In the genomic region with DNA sequence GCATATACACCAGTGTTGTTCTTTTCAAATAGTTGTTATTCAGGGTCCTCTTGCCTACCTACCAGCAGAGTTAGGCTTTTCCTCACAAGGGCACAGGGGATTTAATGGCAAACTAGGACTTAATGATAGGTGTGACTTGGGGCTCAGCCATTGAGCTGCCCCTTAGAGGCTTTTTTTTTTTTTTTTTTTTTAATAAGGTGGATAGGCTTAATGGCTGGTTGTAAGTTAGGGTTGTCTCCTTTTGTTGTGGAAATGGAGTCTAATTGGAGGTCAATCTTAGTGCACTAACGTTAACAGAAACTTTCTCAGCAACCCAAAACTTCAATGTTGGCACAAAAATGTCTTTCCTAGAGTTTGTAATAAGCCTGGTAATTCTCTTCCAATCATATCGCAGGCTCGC, we compare ENCODE assay signal across 11 mouse cellular contexts. TPM values are rescaled to one million over a fixed set of nuclear protein-coding genes. Genes with fewer than 3 reads are reported as not detected.
DNase-seq lines count a peak whose midpoint lies in the region; ATAC-seq and TF ChIP-seq lines count a peak whose summit lies in the region.
"Had no signal": no experiment of that assay in that cellular context is flagged by ENCODE, and none has a peak within 500 bp of the region (broad histone marks: within the 10 kb centered on the region; RNA-seq: fewer than 3 reads in every experiment).

No protein-coding gene starts in this region.

- TF ChIP-seq CTCF in MEL (IDR thresholded peaks at IDR 0.05 in 2 of 3, conservative IDR thresholded peaks at IDR 0.05 in 1 of 3; ENCODE audit: control insufficient read depth in 1 of 3, insufficient read depth in 1 of 3, low read depth in 2 of 3, low read length in 3 of 3, poor library complexity in 1 of 3, severe bottlenecking in 1 of 3): no peak

- TF ChIP-seq POLR2A in MEL (IDR thresholded peaks at IDR 0.05; ENCODE audit: control insufficient read depth in 1 of 2, insufficient read depth in 1 of 2, low read depth in 1 of 2, low read length in 2 of 2, poor library complexity in 1 of 2): no peak

- TF ChIP-seq EP300 in MEL (IDR thresholded peaks at IDR 0.05; ENCODE audit: low read depth in 1 of 2, low read length in 2 of 2): no peak

- H3K79me2 ChIP-seq in MEL (ENCODE audit: control insufficient read depth, insufficient read depth, low read length, poor library complexity): peaks cover 22% of the 10 kb centered on the region

- no peak overlapping the region for H3K9ac ChIP-seq in kidney, embryonic 14.5 days (ENCODE audit: low read depth, low read length)
- H3K9ac ChIP-seq in MEL (ENCODE audit: control insufficient read depth, low read depth, low read length, poor library complexity, severe bottlenecking): no peak overlapping the region; the same call in 1 of the 2 replicates
- H3K9ac ChIP-seq in forebrain, embryonic 15.5 days (replicated peaks): 0 out of 2 replicates have a peak overlapping the region, but pooled peaks have one; percentile 65

- H3K9me3 ChIP-seq in kidney, embryonic 14.5 days (ENCODE audit: control insufficient read depth, low read length): no peaks in the 10 kb centered on the region
- H3K9me3 ChIP-seq in MEL (replicated peaks; ENCODE audit: insufficient read depth, low read length): no peaks in the 10 kb centered on the region
- no peaks in the 10 kb centered on the region for H3K9me3 ChIP-seq in forebrain, embryonic 15.5 days
- H3K9me3 ChIP-seq in midbrain, embryonic 10.5 days (replicated peaks): no peaks in the 10 kb centered on the region
- H3K9me3 ChIP-seq: G1E had no signal

- ATAC-seq in kidney, embryonic 14.5 days (ENCODE audit: low FRiP score, low TSS enrichment): no peak
- ATAC-seq in forebrain, embryonic 15.5 days (replicated peaks): no peak
- ATAC-seq in cerebellum, adult (ENCODE audit: insufficient number of reproducible peaks, low FRiP score, low TSS enrichment): no peak

- H3K27me3 ChIP-seq in kidney, embryonic 14.5 days (ENCODE audit: control insufficient read depth, insufficient read depth, low read length): no peaks in the 10 kb centered on the region
- H3K27me3 ChIP-seq in MEL (ENCODE audit: control insufficient read depth in 1 of 2, insufficient read depth in 2 of 2, low read length in 2 of 2): no peaks in the 10 kb centered on the region
- H3K27me3 ChIP-seq in forebrain, embryonic 15.5 days: no peaks in the 10 kb centered on the region
- H3K27me3 ChIP-seq in midbrain, embryonic 10.5 days (ENCODE audit: low read depth, poor library complexity, severe bottlenecking): no peaks in the 10 kb centered on the region

- TF ChIP-seq RAD21 in MEL (IDR thresholded peaks at IDR 0.05; ENCODE audit: low read depth, low read length): no peak

- no peak overlapping the region for H3K27ac ChIP-seq in kidney, embryonic 14.5 days (ENCODE audit: low read depth, low read length)
- H3K27ac ChIP-seq in MEL (ENCODE audit: control insufficient read depth, low read depth, low read length): no peak overlapping the region
- H3K27ac ChIP-seq in forebrain, embryonic 15.5 days (replicated peaks): no peak overlapping the region
- peak overlapping the region; percentile 96; the same call in 1 of the 2 replicates for H3K27ac ChIP-seq in midbrain, embryonic 10.5 days (replicated peaks)

- H3K4me3 ChIP-seq in kidney, embryonic 14.5 days (ENCODE audit: low read length): peak overlapping the region; percentile 80; the same call in 1 of the 2 replicates
- H3K4me3 ChIP-seq in MEL (ENCODE audit: control insufficient read depth in 1 of 2, insufficient read depth in 1 of 2, low read depth in 2 of 2, low read length in 2 of 2): peak overlapping the region in 1 of 2 experiments; percentile 93; a peak in 2 of 4 replicates
- peak overlapping the region; percentile 89; the same call in 1 of the 2 replicates for H3K4me3 ChIP-seq in forebrain, embryonic 15.5 days
- peak overlapping the region; percentile 62; the same call in 1 of the 2 replicates for H3K4me3 ChIP-seq in midbrain, embryonic 10.5 days

- no peak overlapping the region for H3K4me2 ChIP-seq in kidney, embryonic 14.5 days (replicated peaks; ENCODE audit: low read depth, low read length)
- 0 out of 2 replicates have a peak overlapping the region, but pooled peaks have one; percentile 53 for H3K4me2 ChIP-seq in forebrain, embryonic 15.5 days (replicated peaks)

- 67% methylated on average over 3 of the region's 3 CpGs for WGBS in kidney, embryonic 14.5 days
- WGBS in forebrain, embryonic 15.5 days: 75% methylated on average over 3 of the region's 3 CpGs
- whole genome bisulfite sequencing in midbrain, embryonic 10.5 days: 85% methylated on average over 3 of the region's 3 CpGs

- H3K36me3 ChIP-seq in kidney, embryonic 14.5 days (ENCODE audit: control insufficient read depth, insufficient read depth, low read length): no peaks in the 10 kb centered on the region
- H3K36me3 ChIP-seq in MEL (ENCODE audit: control insufficient read depth in 1 of 2, insufficient read depth in 2 of 2, low read length in 2 of 2): peaks cover 0 to 19% of the 10 kb centered on the region in 2 experiments; a peak in 2 of 4 replicates
- no peaks in the 10 kb centered on the region for H3K36me3 ChIP-seq in forebrain, embryonic 15.5 days
- H3K36me3 ChIP-seq in midbrain, embryonic 10.5 days: peaks cover 7% of the 10 kb centered on the region

- DNase-seq in kidney, postnatal 25 days: no peak
- no peak for DNase-seq in MEL (ENCODE audit: low read depth, low spot score)
- DNase-seq in midbrain, embryonic 10.5 days (ENCODE audit: low spot score): no peak
- DNase-seq in right cerebral cortex, postnatal 4 days: no peak
- no peak for DNase-seq in adrenal gland, postnatal 25 days
- DNase-seq: adrenal gland, postnatal 14 days; kidney, adult 18-20 months had no signal

- H3K4me1 ChIP-seq in kidney, embryonic 14.5 days (ENCODE audit: control insufficient read depth, insufficient read depth, low read length): peaks cover 12% of the 10 kb centered on the region
- peaks cover 4 to 17% of the 10 kb centered on the region in 2 experiments for H3K4me1 ChIP-seq in MEL (ENCODE audit: control insufficient read depth in 1 of 2, insufficient read depth in 2 of 2, low read length in 2 of 2)
- peaks cover 30% of the 10 kb centered on the region for H3K4me1 ChIP-seq in forebrain, embryonic 15.5 days
- H3K4me1 ChIP-seq in midbrain, embryonic 10.5 days: peaks cover 19% of the 10 kb centered on the region

TF ChIP-seq in MEL, 35 proteins besides CTCF, POLR2A, EP300 and RAD21:
- 0 out of 2 replicates have a peak, but pooled peaks have one; percentile 28 for TF ChIP-seq ZNF384 (IDR thresholded peaks at IDR 0.05; ENCODE audit: low read depth, low read length)
- TF ChIP-seq NELFE (IDR thresholded peaks at IDR 0.05; ENCODE audit: low read depth, low read length): no peak
TF ChIP-seq in MEL: peak in this region for 1.

RNA-seq across cellular contexts. Expression of gene Mphosph8, which starts 1.1 kb away (rescaled TPM):
- polyA plus RNA-seq in kidney, embryonic 14.5 days (2014; fragmentation: Nextera tagmentation; extraction: Ambion mirVana): 41.2 and 46.4 TPM in 2 replicates
- total RNA-seq in MEL (2012; rRNA removed): 13.0 and 14.1 TPM in 2 replicates
- 100 to 1,000 TPM in 1 of 2 experiments, 10 to 100 TPM in 1; 27.2 to 402 TPM for polyA plus RNA-seq in MEL (2012; ENCODE audit: insufficient read depth in 1 of 2, insufficient read length in 2 of 2, low read depth in 1 of 2, low replicate concordance in 2 of 2, missing spikeins in 1 of 2)
- 38.4 and 40.5 TPM in 2 replicates for polyA plus RNA-seq in forebrain, embryonic 15.5 days (2015; fragmentation: Nextera tagmentation; extraction: Ambion mirVana)
- polyA plus RNA-seq in midbrain, embryonic 10.5 days (2016; fragmentation: Nextera tagmentation; extraction: Ambion mirVana): 40.6 and 43.4 TPM in 2 replicates
- total RNA-seq in adrenal gland, postnatal 25 days (2021): 30.0 and 37.5 TPM in 2 replicates
